ENCODE assay signal across 28 mouse cellular contexts in genomic region chr19:10835671-10836070, GRCm38 (mm10). TPM values are rescaled to one million over a fixed set of nuclear protein-coding genes. Genes with fewer than 3 reads are reported as not detected.
DNase-seq lines count a peak whose midpoint lies in the region; ATAC-seq and TF ChIP-seq lines count a peak whose summit lies in the region.
"Had no signal": no experiment of that assay in that cellular context is flagged by ENCODE, and none has a peak within 500 bp of the region (broad histone marks: within the 10 kb centered on the region; RNA-seq: fewer than 3 reads in every experiment).

No protein-coding gene starts in this region.

- H3K9ac ChIP-seq in ES-Bruce4 (ENCODE audit: low read depth, poor library complexity, severe bottlenecking) (no peak overlapping the region), ES-E14 (ENCODE audit: insufficient read depth, low read depth, low read length, poor library complexity, severe bottlenecking) (no peak overlapping the region)
- H3K9ac ChIP-seq in intestine, embryonic 15.5 days: no peak overlapping the region
- H3K9ac ChIP-seq: embryonic facial prominence, embryonic 13.5 days; embryonic facial prominence, embryonic 15.5 days; forebrain, embryonic 12.5 days had no signal

- 0 out of 2 replicates have a peak, but pooled peaks have one; percentile 59 for TF ChIP-seq EP300 in ES-Bruce4 (IDR thresholded peaks at IDR 0.05; ENCODE audit: insufficient read depth, low read depth, low read length)

- no peak overlapping the region for H3K27ac ChIP-seq in ES-Bruce4 (ENCODE audit: insufficient read depth, low read length)
- no peak overlapping the region for H3K27ac ChIP-seq in ES-E14 (ENCODE audit: insufficient read depth, low read depth, low read length, poor library complexity, severe bottlenecking)
- H3K27ac ChIP-seq in intestine, embryonic 15.5 days: no peak overlapping the region
- H3K27ac ChIP-seq: embryonic facial prominence, embryonic 13.5 days; embryonic facial prominence, embryonic 15.5 days; forebrain, embryonic 10.5 days; forebrain, embryonic 12.5 days had no signal

- DNase-seq in 3134 (ENCODE audit: extremely low read depth, insufficient read length, low spot score) (peak; percentile 43), ES-E14 (ENCODE audit: low read depth, low spot score) (peak; percentile 68), R1 (ENCODE audit: low read depth, low spot score) (peak; percentile 78)
- DNase-seq in embryo, embryonic 10.5 days (ENCODE audit: low spot score): no peak
- no peak for DNase-seq in B cell, adult 2 months
- DNase-seq in layer of hippocampus, postnatal 14 days (ENCODE audit: low spot score in 2 of 2): no peak
- DNase-seq: adrenal gland, adult 2 months; adrenal gland, postnatal 10 days; adrenal gland, postnatal 25 days; cerebellum, adult 11 months; cerebellum, adult 18-20 months; cerebellum, adult 8-10 months; cerebellum, adult 9-11 months; cerebellum, postnatal 14 days; cerebellum, postnatal 36 days had no signal

- H3K27me3 ChIP-seq in ES-Bruce4 (ENCODE audit: control insufficient read depth, insufficient read depth, low read length, poor library complexity, severe bottlenecking): no peaks in the 10 kb centered on the region
- H3K27me3 ChIP-seq in intestine, embryonic 15.5 days (replicated peaks): no peaks in the 10 kb centered on the region
- H3K27me3 ChIP-seq: embryonic facial prominence, embryonic 13.5 days; embryonic facial prominence, embryonic 15.5 days; forebrain, embryonic 12.5 days had no signal

- H3K9me3 ChIP-seq in ES-Bruce4 (replicated peaks; ENCODE audit: control insufficient read depth, insufficient read depth, low read length, poor library complexity, severe bottlenecking) (no peaks in the 10 kb centered on the region), ES-E14 (ENCODE audit: control insufficient read depth, insufficient read depth, low read depth, low read length) (no peaks in the 10 kb centered on the region)
- no peaks in the 10 kb centered on the region for H3K9me3 ChIP-seq in intestine, embryonic 15.5 days
- H3K9me3 ChIP-seq: embryonic facial prominence, embryonic 13.5 days; embryonic facial prominence, embryonic 15.5 days; forebrain, embryonic 10.5 days; forebrain, embryonic 12.5 days; G1E had no signal

- no peak for ATAC-seq in intestine, embryonic 15.5 days
- ATAC-seq: forebrain, embryonic 14.5 days; forebrain, embryonic 16.5 days had no signal

- H3K36me3 ChIP-seq in ES-Bruce4 (ENCODE audit: control insufficient read depth, insufficient read depth, low read length, poor library complexity, severe bottlenecking): no peaks in the 10 kb centered on the region
- H3K36me3 ChIP-seq in ES-E14 (ENCODE audit: control insufficient read depth, insufficient read depth, low read length, poor library complexity, severe bottlenecking): no peaks in the 10 kb centered on the region
- no peaks in the 10 kb centered on the region for H3K36me3 ChIP-seq in intestine, embryonic 15.5 days
- H3K36me3 ChIP-seq: embryonic facial prominence, embryonic 13.5 days; embryonic facial prominence, embryonic 15.5 days; forebrain, embryonic 10.5 days; forebrain, embryonic 12.5 days; G1E had no signal

- in situ Hi-C loops in ES-E14 (cut with MboI; ENCODE audit: low sequenced_read_pairs in 2 of 2, unreplicated experiment in 2 of 2): no loop called here

- no peak overlapping the region for H3K4me2 ChIP-seq in intestine, embryonic 15.5 days (replicated peaks)
- H3K4me2 ChIP-seq: embryonic facial prominence, embryonic 13.5 days; embryonic facial prominence, embryonic 15.5 days; forebrain, embryonic 12.5 days had no signal

- TF ChIP-seq CTCF in ES-Bruce4 (IDR thresholded peaks at IDR 0.05; ENCODE audit: low read depth, low read length): no peak

- no peak overlapping the region for H3K4me3 ChIP-seq in ES-Bruce4 (ENCODE audit: low read depth, low read length)
- H3K4me3 ChIP-seq in ES-E14 (ENCODE audit: insufficient read depth in 1 of 2, low read depth in 1 of 2, low read length in 2 of 2, poor library complexity in 1 of 2, severe bottlenecking in 1 of 2): no peak overlapping the region
- H3K4me3 ChIP-seq in intestine, embryonic 15.5 days (replicated peaks): no peak overlapping the region
- H3K4me3 ChIP-seq: embryonic facial prominence, embryonic 13.5 days; embryonic facial prominence, embryonic 15.5 days; erythroblast, embryonic 14.5 days; forebrain, embryonic 10.5 days; forebrain, embryonic 12.5 days had no signal

- TF ChIP-seq POLR2A in ES-Bruce4 (IDR thresholded peaks at IDR 0.05; ENCODE audit: insufficient read depth, low read length): no peak

- H3K4me1 ChIP-seq in ES-Bruce4 (ENCODE audit: control insufficient read depth, insufficient read depth, low read length) (peaks cover 2% of the 10 kb centered on the region), ES-E14 (ENCODE audit: control insufficient read depth in 2 of 2, insufficient read depth in 2 of 2, low read length in 2 of 2, poor library complexity in 1 of 2) (peaks cover 4 to 8% of the 10 kb centered on the region in 2 experiments; a peak in 3 of 4 replicates)
- no peaks in the 10 kb centered on the region for H3K4me1 ChIP-seq in intestine, embryonic 15.5 days (replicated peaks)
- H3K4me1 ChIP-seq: embryonic facial prominence, embryonic 13.5 days; embryonic facial prominence, embryonic 15.5 days; forebrain, embryonic 10.5 days; forebrain, embryonic 12.5 days had no signal

- WGBS in intestine, embryonic 15.5 days: 39% methylated on average over 3 of the region's 3 CpGs

TF ChIP-seq in ES-E14, 5 proteins besides CTCF, POLR2A, EP300 and RAD21:
- TF ChIP-seq ZC3H11A (IDR thresholded peaks at IDR 0.05; ENCODE audit: borderline replicate concordance, low read depth, low read length) (no peak), MAFK (IDR thresholded peaks at IDR 0.05; ENCODE audit: insufficient read depth, low read depth, low read length) (no peak), CHD2 (IDR thresholded peaks at IDR 0.05; ENCODE audit: low read depth, low read length) (no peak), HCFC1 (IDR thresholded peaks at IDR 0.05; ENCODE audit: borderline replicate concordance, insufficient read depth, low read length) (no peak), ZNF384 (IDR thresholded peaks at IDR 0.05; ENCODE audit: low read depth, low read length) (no peak)

RNA-seq across cellular contexts. Expression of gene Slc15a3, which starts 3.9 kb away (rescaled TPM):
- polyA plus RNA-seq in ES-Bruce4 (2011; ENCODE audit: insufficient read depth, insufficient read length, low read depth, missing spikeins): not detected in 2 replicates
- 2.2 and 5.6 TPM in 2 replicates for total RNA-seq in ES-E14 (2012; rRNA removed)
- polyA plus RNA-seq in intestine, embryonic 15.5 days (2015; fragmentation: Nextera tagmentation; extraction: Ambion mirVana): 0.30 and 0.65 TPM in 2 replicates
- 1 to 10 TPM; 1.8 to 3.0 TPM for total RNA-seq in layer of hippocampus, postnatal 14 days (2021)
- total RNA-seq: common myeloid progenitor, adult 5-6 weeks had no signal

RNA-seq across cellular contexts. Expression of gene Cd6, which starts 5.8 kb away (rescaled TPM):
- polyA plus RNA-seq in ES-Bruce4 (2011; ENCODE audit: insufficient read depth, insufficient read length, low read depth, missing spikeins): not detected in 2 replicates
- total RNA-seq in ES-E14 (2012; rRNA removed): 3.4 and 4.9 TPM in 2 replicates
- 0.19 and 0.57 TPM in 2 replicates for polyA plus RNA-seq in intestine, embryonic 15.5 days (2015; fragmentation: Nextera tagmentation; extraction: Ambion mirVana)
- total RNA-seq in layer of hippocampus, postnatal 14 days (2021): under 1 TPM; 0.14 to 0.41 TPM
- total RNA-seq: adrenal gland, adult 2 months; adrenal gland, postnatal 25 days had no signal
- polyA plus RNA-seq: brain, embryonic 14.5 days; embryonic facial prominence, embryonic 11.5 days; embryonic facial prominence, embryonic 15.5 days; erythroblast, embryonic 14.5 days; forebrain, embryonic 10.5 days; forebrain, embryonic 12.5 days; forebrain, embryonic 14.5 days; forebrain, embryonic 16.5 days; G1E had no signal

RNA-seq across cellular contexts. Expression of gene Tmem132a, which starts 34.1 kb away (rescaled TPM):
- polyA plus RNA-seq in ES-Bruce4 (2011; ENCODE audit: insufficient read depth, insufficient read length, low read depth, missing spikeins): 16.5 and 17.2 TPM in 2 replicates
- 41.4 and 84.8 TPM in 2 replicates for total RNA-seq in ES-E14 (2012; rRNA removed)
- polyA plus RNA-seq in intestine, embryonic 15.5 days (2015; fragmentation: Nextera tagmentation; extraction: Ambion mirVana): 37.7 TPM in 2 replicates
- total RNA-seq in layer of hippocampus, postnatal 14 days (2021): 100 to 1,000 TPM; 221 to 224 TPM

RNA-seq across cellular contexts. Expression of gene Tmem109, which starts 46.1 kb away (rescaled TPM):
- 16.3 and 20.1 TPM in 2 replicates for polyA plus RNA-seq in ES-Bruce4 (2011; ENCODE audit: insufficient read depth, insufficient read length, low read depth, missing spikeins)
- total RNA-seq in ES-E14 (2012; rRNA removed): 25.3 and 35.3 TPM in 2 replicates
- polyA plus RNA-seq in intestine, embryonic 15.5 days (2015; fragmentation: Nextera tagmentation; extraction: Ambion mirVana): 75.4 and 80.6 TPM in 2 replicates
- 10 to 100 TPM; 33.2 to 40.9 TPM for total RNA-seq in layer of hippocampus, postnatal 14 days (2021)

RNA-seq across cellular contexts. Expression of gene Prpf19, which starts 59.4 kb away (rescaled TPM):
- 131 and 148 TPM in 2 replicates for polyA plus RNA-seq in ES-Bruce4 (2011; ENCODE audit: insufficient read depth, insufficient read length, low read depth, missing spikeins)
- 121 and 146 TPM in 2 replicates for total RNA-seq in ES-E14 (2012; rRNA removed)
- polyA plus RNA-seq in intestine, embryonic 15.5 days (2015; fragmentation: Nextera tagmentation; extraction: Ambion mirVana): 35.8 and 39.2 TPM in 2 replicates
- total RNA-seq in layer of hippocampus, postnatal 14 days (2021): 100 to 1,000 TPM; 198 to 203 TPM

Comparison
In these comparisons a context has a peak if more than half of its experiments do, and no peak if none do; other contexts are left out.
1. DNase-seq: peak in 3134 (single experiment), ES-E14 (single experiment) and R1 (single experiment); none in embryo, embryonic 10.5 days (single experiment), B cell, adult 2 months (0 of 2) and layer of hippocampus, postnatal 14 days (0 of 2).